Mouse (Mus musculus) thymus, adult 2 months (tissue): Measurements from ENCODE around the gene Tubg1.

Experiments
- CTCF ChIP-seq: fragments of 200-500 bp; IDR thresholded peaks from 2 replicates; pipeline ENCODE4 v1.5.1; 2012; ENCODE audit warnings: mild to moderate bottlenecking, control low read depth, low read length, moderate library complexity, borderline replicate concordance; ENCODE audit not compliant: control insufficient read depth, poor library complexity, insufficient read depth; ENCODE audit errors: extremely low read depth
- POLR2A ChIP-seq: fragments of 200-500 bp; IDR thresholded peaks from 2 replicates; pipeline ENCODE4 v1.6.1; 2012; ENCODE audit warnings: mild to moderate bottlenecking, low read length, control low read depth, moderate library complexity; ENCODE audit not compliant: control insufficient read depth, poor library complexity, insufficient read depth; ENCODE audit errors: extremely low read depth

DNA sequence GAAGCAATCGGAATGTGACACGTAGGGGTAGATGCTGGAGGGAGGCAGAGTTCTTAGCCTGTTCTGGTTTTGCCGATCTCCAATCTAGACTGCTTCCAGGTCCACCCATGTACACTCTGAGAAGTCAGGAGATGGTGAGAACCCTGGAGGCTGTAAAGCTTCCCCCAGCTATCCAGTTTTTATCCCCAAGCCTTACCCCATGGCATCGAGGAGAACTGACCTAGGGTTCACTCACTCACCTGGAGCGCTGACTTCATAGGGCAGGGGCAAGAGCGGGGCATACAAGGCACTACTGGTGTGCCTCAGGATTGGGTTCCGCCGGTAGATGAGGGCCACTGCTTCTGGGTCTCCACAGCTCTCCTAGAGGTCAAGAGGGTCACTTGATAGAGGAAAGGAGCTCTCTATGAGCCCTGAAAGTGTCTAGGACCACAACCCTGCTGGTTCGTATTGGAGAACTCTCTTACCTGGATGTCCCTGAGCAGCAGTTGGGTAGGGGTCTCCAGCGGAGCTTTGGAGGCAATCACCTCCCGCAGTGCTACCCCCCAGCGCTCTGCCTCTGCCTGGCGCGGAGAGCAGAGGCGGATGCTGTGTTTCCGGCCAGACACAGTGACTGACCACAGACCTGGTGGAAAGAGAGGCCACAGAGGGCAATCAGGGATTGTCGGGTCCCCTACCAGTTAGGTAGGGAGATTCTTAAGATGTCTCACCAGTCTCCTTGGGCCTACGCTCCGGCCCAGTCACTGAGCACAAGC is 47.6 kb downstream of the Tubg1 start:
- TF ChIP-seq CTCF (no peak), POLR2A (no peak)
